Mouse (Mus musculus): ENCODE measurements around the gene Batf.

- no peak for TF ChIP-seq GATA1 (IDR thresholded peaks at IDR 0.05; ENCODE audit: borderline replicate concordance, low read length)
- no peak for TF ChIP-seq CTCF (IDR thresholded peaks at IDR 0.05; ENCODE audit: low read depth, low read length)
These were observed 22.1 kb downstream of the Batf start for GRCm38 (mm10) chr12:85708556-85708955.

All from G1E (cell line).